Mouse (Mus musculus) adrenal gland, adult 18-20 months (tissue): ENCODE measurements around the gene Riok1. TPM values are rescaled to one million over a fixed set of nuclear protein-coding genes. Genes with fewer than 3 reads are reported as not detected.
A peak's percentile ranks its signal among the peaks of the same experiment; 100 is the strongest.

Source experiments
- DNase-seq, 2 experiments: peaks; one replicate each; pipeline ENCODE4 v3.0.0; 2021 to 2022; ENCODE audit warnings: low spot score in 2 of 2
- total RNA-seq, 2 experiments: library from RNA; stranded (reverse); gene quantifications; 1 replicate in 1 of 2; 2 replicates in 1 of 2; pipeline ENCODE4 v1.2.3; 2021

The Riok1 gene
- total RNA-seq, 2 experiments from 2014 or later: 26.4 to 29.9 TPM

- DNase-seq: no peak
These were observed 25.9 kb downstream of the Riok1 start for GRCm38 (mm10) chr13:38062678-38063077.

- peak in 1 of 2 experiments; percentile 18 for DNase-seq
These were observed 28.3 kb downstream of the Riok1 start for GRCm38 (mm10) chr13:38064854-38065663.

- DNase-seq: peak in 1 of 2 experiments; percentile 32
These were observed 34.1 kb downstream of the Riok1 start for GRCm38 (mm10) chr13:38070945-38071344.

- DNase-seq: no peak
These were observed 36.8 kb downstream of the Riok1 start for GRCm38 (mm10) chr13:38073374-38074307.

GRCm38 (mm10) chr13:38074404-38074803 lies 37.6 kb downstream of the Riok1 start:
- DNase-seq: no peak

GRCm38 (mm10) chr13:38077113-38077512 lies 40.3 kb downstream of the Riok1 start:
- DNase-seq: no peak

- DNase-seq: no peak
These were observed 42.0 kb downstream of the Riok1 start for GRCm38 (mm10) chr13:38078836-38079235.

- DNase-seq: no peak
These were observed 42.6 kb downstream of the Riok1 start for GRCm38 (mm10) chr13:38079366-38079765.

GRCm38 (mm10) chr13:38080014-38080413 lies 43.2 kb downstream of the Riok1 start:
- no peak for DNase-seq

GRCm38 (mm10) chr13:38080725-38081124 lies 43.9 kb downstream of the Riok1 start:
- no peak for DNase-seq

GRCm38 (mm10) chr13:38081161-38081560 lies 44.4 kb downstream of the Riok1 start:
- DNase-seq: no peak

GRCm38 (mm10) chr13:38086711-38087110 lies 49.9 kb downstream of the Riok1 start:
- no peak for DNase-seq

GRCm38 (mm10) chr13:38088008-38088407 lies 51.2 kb downstream of the Riok1 start:
- no peak for DNase-seq

GRCm38 (mm10) chr13:38089449-38089848 lies 52.7 kb downstream of the Riok1 start:
- DNase-seq: no peak

- no peak for DNase-seq
These were observed 53.1 kb downstream of the Riok1 start for GRCm38 (mm10) chr13:38089871-38090270.

- no peak for DNase-seq
These were observed 59.4 kb downstream of the Riok1 start for GRCm38 (mm10) chr13:38096207-38096606.

- no peak for DNase-seq
These were observed 66.6 kb downstream of the Riok1 start for GRCm38 (mm10) chr13:38103406-38103805.

GRCm38 (mm10) chr13:38104501-38104900 lies 67.7 kb downstream of the Riok1 start:
- DNase-seq: no peak

- no peak for DNase-seq
These were observed 72.3 kb downstream of the Riok1 start for GRCm38 (mm10) chr13:38109081-38109480.
